Mouse (Mus musculus) lung, adult 2 months (tissue): Measurements from ENCODE around the gene Wiz. TPM values are rescaled to one million over a fixed set of nuclear protein-coding genes. Genes with fewer than 3 reads are reported as not detected.
A peak's percentile ranks its signal among the peaks of the same experiment; 100 is the strongest.

ENCODE experiments used
- DNase-seq: peaks from one replicate; pipeline ENCODE4 v3.0.0; 2022
- H3K4me1 ChIP-seq: fragments of 200-500 bp; 2 replicates; pipeline ENCODE4 v1.6.1; 2011; ENCODE audit warnings: low read length; ENCODE audit not compliant: control insufficient read depth, insufficient read depth
- H3K4me3 ChIP-seq: fragments of 200-500 bp; replicated peaks from 2 replicates; pipeline ENCODE3; 2011; ENCODE audit warnings: low read depth, mild to moderate bottlenecking, control low read depth, low read length; ENCODE audit errors: extremely low read depth
- CTCF ChIP-seq: fragments of 200-500 bp; IDR thresholded peaks from 2 replicates; pipeline ENCODE4 v1.5.1; 2011; ENCODE audit warnings: mild to moderate bottlenecking, low read length, control low read depth; ENCODE audit not compliant: insufficient read depth
- POLR2A ChIP-seq: fragments of 200-500 bp; IDR thresholded peaks from 2 replicates; pipeline ENCODE4 v1.6.1; 2011; ENCODE audit warnings: low read depth, mild to moderate bottlenecking, control low read depth, low read length, borderline replicate concordance; ENCODE audit errors: extremely low read depth
- WGBS: fragments of 180-500 bp; shearing (Covaris S2); methylation state at CpG from one replicate; pipeline ENCODE4 v1.1.7; 2018; 5-methylcytosine and 5-hydroxymethylcytosine counted together
- polyA plus RNA-seq: library from polyadenylated mRNA; depleted of rRNA; stranded (reverse); fragments of >200 nt; gene quantifications from 2 replicates; pipeline ENCODE4 v1.2.3, GENCODE M21; 2012

Gene Wiz
- polyA plus RNA-seq, 1 experiment, result 40.0 TPM

DNA sequence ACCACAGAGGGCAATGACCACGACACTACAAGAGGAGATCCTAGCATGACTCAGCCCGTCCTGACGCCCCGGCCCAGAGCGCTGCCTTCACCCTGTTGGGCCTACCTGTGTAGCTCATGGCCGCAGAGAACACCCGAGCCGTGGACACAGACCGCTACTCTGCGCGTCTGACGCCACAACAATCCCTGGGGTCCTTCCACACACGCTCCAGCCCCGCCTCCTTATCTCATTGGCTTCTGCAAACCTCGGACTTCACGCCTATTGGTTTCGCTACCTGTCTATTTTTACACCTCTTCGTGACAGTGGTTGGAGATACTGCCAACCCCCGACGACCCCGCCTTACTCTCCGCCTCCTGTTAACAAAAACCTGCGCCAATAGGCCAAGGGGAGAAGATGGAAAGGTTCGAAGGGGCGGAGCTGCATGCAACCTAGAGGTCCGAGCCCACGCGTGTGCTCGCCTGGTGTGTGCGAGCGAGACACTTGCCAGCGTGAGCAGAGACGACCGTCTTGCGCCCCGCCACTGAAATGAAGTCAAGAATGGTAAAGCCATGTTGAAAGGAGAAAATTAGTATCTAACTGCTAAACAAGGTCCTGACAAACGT lies 38.8 kb downstream of the Wiz start, which contains the start of gene Akap8l:
Gene Akap8l, minus strand, starts transcription at position 226 of the 602 bp plus-strand sequence.
- under 1% methylated on average over 37 of the region's 37 CpGs for WGBS
- DNase-seq, result peak; percentile 95
- TF ChIP-seq CTCF (no peak), POLR2A (peak; percentile 99)
- H3K4me1 ChIP-seq, result peaks cover 12% of the 10 kb centered on the region; the same call in 1 of the 2 replicates
- peak within 1 kb of the TSS; percentile 74 for H3K4me3 ChIP-seq

DNA sequence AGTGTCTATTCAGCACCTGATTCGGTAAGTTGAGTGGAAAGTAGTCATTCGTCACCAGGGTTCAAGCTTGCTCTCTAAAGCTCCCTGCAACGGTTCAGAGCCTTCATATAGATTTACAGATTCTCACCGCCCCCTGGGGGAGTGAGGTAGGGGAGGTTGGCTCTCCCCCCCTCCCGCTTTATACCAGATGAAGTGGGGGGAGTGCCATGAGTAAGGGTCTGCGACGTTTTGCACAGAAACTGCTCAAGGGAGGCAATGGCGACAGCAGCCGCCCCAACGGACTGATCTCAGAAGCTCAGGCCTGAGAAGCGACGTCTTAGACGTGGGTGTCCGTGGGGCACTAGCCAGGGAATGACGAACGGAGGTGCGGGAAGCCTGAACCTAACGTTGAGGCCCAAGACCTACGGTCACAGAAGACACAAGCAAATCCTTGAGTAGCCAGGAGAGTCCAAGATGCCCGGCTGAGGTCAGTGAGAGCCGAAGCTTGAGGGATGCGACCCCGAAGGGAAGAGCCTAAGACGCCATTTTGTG lies 39.3 kb downstream of the Wiz start:
- peaks cover 12% of the 10 kb centered on the region; the same call in 1 of the 2 replicates for H3K4me1 ChIP-seq
- H3K4me3 ChIP-seq, result peak overlapping the region; percentile 68
- no peak for TF ChIP-seq POLR2A
- no peak for TF ChIP-seq CTCF
- under 1% methylated on average over 24 of the region's 24 CpGs for WGBS
- DNase-seq, result no peak

DNA sequence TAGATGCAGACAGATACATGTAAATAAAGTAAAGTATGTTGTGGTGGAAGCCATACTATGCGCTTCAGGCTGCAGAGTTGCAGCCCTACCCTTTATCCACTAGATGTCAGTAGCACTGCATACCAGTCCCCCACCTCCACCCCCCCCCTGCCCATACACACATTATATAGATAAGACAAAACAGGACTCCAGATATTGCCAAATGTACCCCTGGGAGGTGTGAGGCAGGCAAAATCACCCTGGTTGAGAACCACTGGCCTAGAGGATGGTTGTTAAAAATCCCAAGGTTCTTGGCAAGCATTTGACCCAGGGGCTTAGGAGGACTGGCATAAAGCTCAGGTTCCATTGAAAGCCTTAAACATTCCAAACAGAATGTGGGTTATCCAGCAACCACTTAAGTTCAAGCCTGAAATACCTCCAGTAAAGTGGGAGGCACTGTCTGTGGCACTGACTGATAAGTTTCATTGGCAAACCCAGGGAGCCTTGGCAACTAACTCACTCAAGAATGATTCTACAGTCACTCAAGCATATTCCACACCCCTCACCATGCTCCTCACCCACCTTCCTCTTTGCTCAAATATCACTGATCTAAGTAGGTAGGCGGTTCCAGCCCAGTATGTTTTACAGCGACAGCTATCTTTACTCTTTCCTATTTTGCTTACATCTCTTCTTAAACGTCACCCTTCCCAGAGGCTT lies 40.1 kb downstream of the Wiz start:
- DNase-seq, result peak; percentile 53
- WGBS, result 5% methylated on average over 4 of the region's 4 CpGs
- peak overlapping the region; percentile 68 for H3K4me3 ChIP-seq
- H3K4me1 ChIP-seq, result peaks cover 12% of the 10 kb centered on the region; the same call in 1 of the 2 replicates
- TF ChIP-seq POLR2A, result no peak
- TF ChIP-seq CTCF, result peak; percentile 79

DNA sequence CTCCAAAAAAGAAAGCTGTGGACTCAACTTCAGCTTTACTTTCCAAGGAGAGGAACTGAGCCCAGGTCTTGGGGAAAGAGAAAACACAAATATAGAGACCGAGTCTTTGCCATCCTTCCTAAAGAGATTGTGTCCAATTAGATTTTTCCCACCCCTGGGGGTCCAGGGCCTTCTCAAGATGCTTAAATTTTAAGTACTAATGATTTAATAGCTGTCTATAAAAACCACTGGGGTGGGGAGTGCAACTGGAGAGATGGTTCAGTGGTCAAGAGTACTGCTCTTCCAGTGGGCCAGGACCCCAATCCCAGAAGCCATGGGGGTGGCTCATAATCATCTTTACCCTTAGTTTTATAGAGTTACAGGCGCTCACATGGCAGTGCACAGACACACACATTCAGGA lies 40.8 kb downstream of the Wiz start:
- peaks cover 12% of the 10 kb centered on the region; the same call in 1 of the 2 replicates for H3K4me1 ChIP-seq
- 82% methylated on average over 2 of the region's 2 CpGs for WGBS
- no peak for DNase-seq
- no peak overlapping the region for H3K4me3 ChIP-seq
- TF ChIP-seq CTCF (no peak), POLR2A (no peak)

DNA sequence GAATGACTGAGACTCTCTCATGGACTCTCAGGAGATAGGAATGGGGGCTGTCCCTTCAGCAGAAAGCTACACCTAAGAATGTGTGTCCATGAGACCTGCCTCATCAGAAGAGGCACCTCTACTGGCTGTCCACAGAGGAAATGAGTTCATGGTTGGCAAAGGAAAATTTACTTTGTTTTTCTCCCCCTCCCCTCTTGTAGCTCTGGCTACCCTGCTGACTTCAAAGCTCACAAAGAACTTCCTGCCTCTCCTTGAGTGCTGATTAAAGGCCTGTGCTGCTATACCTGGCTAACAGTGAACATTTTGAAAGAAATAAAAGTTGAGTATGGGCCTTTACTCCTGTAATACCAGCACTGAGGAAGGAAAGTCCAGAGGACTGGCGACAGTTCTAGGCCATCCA lies 48.1 kb downstream of the Wiz start:
- H3K4me1 ChIP-seq, result no peaks in the 10 kb centered on the region
- H3K4me3 ChIP-seq, result no peak overlapping the region
- WGBS, result 88% methylated on average over 1 of the region's 1 CpGs
- no peak for TF ChIP-seq CTCF
- TF ChIP-seq POLR2A, result no peak
- no peak for DNase-seq

DNA sequence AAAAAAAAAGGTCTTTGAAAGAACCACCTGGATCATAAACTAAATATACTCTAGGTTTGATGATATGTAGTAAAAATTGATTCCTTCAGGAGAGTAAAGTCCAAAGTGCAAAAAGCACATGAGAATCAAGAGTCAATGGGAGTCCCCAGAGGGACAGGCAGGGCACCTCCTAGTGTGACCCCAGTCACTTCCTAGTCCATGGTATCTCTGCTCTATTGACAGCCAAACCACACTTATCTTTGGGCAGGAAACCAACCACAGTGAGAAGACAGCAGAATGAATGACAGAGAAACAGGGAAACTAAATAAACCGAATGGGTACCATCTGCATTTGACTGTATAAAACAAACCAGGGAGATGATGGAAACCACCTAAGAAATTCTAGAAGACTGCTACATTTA lies 49.1 kb downstream of the Wiz start:
- no peaks in the 10 kb centered on the region for H3K4me1 ChIP-seq
- WGBS, result 58% methylated on average over 1 of the region's 1 CpGs
- no peak for TF ChIP-seq CTCF
- no peak for TF ChIP-seq POLR2A
- H3K4me3 ChIP-seq, result no peak overlapping the region
- no peak for DNase-seq

DNA sequence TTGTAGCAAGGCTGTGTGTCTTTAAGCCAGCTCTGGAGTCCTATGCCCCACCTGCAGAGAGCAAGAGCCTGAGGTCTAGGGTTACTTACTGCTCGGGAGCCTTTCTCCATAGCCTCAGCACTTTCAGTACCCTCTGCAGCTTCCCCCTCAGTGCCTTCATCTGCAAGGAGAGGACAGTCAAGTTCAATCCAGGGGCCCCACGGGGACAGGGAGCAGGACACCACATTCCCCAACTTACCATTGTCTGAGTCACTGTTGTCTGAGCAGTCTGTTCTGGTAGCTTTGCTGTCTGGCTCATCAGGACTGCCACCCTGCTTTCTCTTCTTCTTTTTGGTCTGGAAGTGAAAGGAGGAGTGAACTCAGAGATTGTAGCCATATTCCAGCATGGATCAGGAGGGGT lies 53.4 kb downstream of the Wiz start:
- TF ChIP-seq POLR2A (no peak), CTCF (no peak)
- Histone ChIP-seq H3K4me1 (no peaks in the 10 kb centered on the region), H3K4me3 (no peak overlapping the region)
- WGBS, result 88% methylated on average over 2 of the region's 2 CpGs
- DNase-seq, result no peak

DNA sequence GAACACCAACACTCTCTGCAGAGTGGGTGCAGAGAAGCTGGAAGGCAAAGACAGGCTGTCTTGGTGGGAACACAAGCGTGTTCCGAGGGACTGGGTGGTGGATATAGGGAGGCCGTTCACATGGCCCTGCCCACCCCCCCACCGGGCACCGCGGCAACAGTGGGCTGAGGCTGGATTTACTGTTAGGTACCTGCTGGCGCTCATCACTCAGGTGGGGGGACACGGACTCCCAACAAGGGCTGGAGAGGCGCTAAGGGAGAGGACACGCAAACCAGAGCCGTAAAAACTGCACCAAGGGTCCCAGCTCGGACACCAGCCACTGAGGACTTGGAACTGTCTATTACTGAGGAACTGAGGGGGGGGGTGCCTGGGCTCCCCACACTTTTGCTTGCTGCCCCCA lies 54.3 kb downstream of the Wiz start:
- Histone ChIP-seq H3K4me1 (no peaks in the 10 kb centered on the region), H3K4me3 (no peak overlapping the region)
- TF ChIP-seq POLR2A (no peak), CTCF (no peak)
- no peak for DNase-seq
- 94% methylated on average over 12 of the region's 12 CpGs for WGBS

DNA sequence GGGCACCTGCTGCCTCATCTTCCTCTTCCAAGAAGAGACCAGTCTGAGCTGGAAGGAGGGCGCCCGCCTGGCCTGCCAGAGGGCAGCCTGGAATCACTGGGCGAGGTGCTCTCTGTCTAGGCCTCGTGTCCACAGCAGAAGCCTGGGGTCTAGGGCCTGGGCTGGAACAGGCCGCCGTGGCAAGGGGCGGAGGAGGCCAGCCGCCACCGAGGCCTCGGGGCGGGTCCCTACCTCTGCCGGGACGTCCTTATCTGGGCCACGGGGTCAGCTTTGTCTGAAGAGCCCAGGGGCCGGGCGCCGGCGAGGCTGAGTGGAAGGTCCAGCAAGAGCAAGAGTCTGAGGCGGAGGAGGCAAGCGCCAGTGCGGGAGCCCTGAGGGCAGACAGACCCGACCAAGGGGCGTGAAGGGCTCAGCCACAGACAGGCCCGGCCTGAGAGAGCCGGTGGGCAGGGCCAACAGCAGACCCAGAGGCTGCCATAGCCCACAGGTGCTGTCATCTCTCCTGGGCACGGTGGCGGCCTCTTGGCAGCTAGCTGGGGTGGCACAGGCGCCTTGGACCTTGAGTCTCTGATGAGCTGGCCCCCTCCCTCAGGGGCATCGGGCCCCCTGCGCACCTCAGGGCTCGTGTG lies 55.5 kb downstream of the Wiz start:
- TF ChIP-seq CTCF (no peak), POLR2A (no peak)
- Histone ChIP-seq H3K4me1 (no peaks in the 10 kb centered on the region), H3K4me3 (no peak overlapping the region)
- WGBS, result 73% methylated on average over 31 of the region's 31 CpGs
- DNase-seq, result no peak

DNA sequence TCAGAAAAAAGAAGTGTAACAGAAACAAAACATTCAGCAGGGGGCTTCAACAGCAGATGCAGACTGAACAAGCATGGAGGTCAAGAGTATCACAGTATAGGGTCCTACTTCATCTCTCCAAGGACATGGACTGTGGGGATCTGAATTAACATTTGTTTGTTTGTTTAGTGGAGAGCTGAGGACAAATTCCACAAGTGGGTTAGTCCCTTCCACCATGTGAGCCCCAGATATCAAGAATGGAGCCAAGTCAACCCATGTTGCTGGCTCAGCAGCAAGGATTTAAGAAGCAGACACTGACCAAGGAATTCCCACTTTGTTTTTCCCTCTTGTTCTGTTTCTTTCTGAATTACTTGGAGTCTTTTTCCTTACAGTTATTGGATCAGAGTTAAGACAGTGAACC lies 61.7 kb downstream of the Wiz start:
- DNase-seq, result no peak
- no peak overlapping the region for H3K4me3 ChIP-seq
- peaks cover 2% of the 10 kb centered on the region; the same call in 1 of the 2 replicates for H3K4me1 ChIP-seq
- no peak for TF ChIP-seq CTCF
- TF ChIP-seq POLR2A, result no peak
